Mouse (Mus musculus): ENCODE measurements around the gene Cadm1. TPM values are rescaled to one million over a fixed set of nuclear protein-coding genes. Genes with fewer than 3 reads are reported as not detected.

Gene Cadm1
- polyA plus RNA-seq, 1 experiment = 92.2 TPM

- H3K4me1 ChIP-seq (ENCODE audit: control insufficient read depth, insufficient read depth, low read length) = no peaks in the 10 kb centered on the region
- no peak for TF ChIP-seq CTCF (IDR thresholded peaks at IDR 0.05; ENCODE audit: control insufficient read depth, insufficient read depth, insufficient replicate concordance, low read depth, low read length)
- no peak for TF ChIP-seq POLR2A (IDR thresholded peaks at IDR 0.05; ENCODE audit: control insufficient read depth, low read depth, low read length)
- no peaks in the 10 kb centered on the region for H3K36me3 ChIP-seq (ENCODE audit: control insufficient read depth, insufficient read depth, low read length)
- no peaks in the 10 kb centered on the region for H3K27me3 ChIP-seq (ENCODE audit: control insufficient read depth, insufficient read depth, low read length)
- no peak overlapping the region for H3K4me3 ChIP-seq (ENCODE audit: control insufficient read depth, low read depth, low read length)
- H3K27ac ChIP-seq (ENCODE audit: control insufficient read depth, insufficient read depth, low read depth, low read length) = no peak overlapping the region
Measured at GRCm38 (mm10) chr9:47856311-47856710, 326.3 kb downstream of the Cadm1 start.

GRCm38 (mm10) chr9:47857235-47857634, 327.3 kb downstream of the Cadm1 start:
- no peaks in the 10 kb centered on the region for H3K4me1 ChIP-seq (ENCODE audit: control insufficient read depth, insufficient read depth, low read length)
- H3K27me3 ChIP-seq (ENCODE audit: control insufficient read depth, insufficient read depth, low read length) = no peaks in the 10 kb centered on the region
- no peak overlapping the region for H3K4me3 ChIP-seq (ENCODE audit: control insufficient read depth, low read depth, low read length)
- H3K27ac ChIP-seq (ENCODE audit: control insufficient read depth, insufficient read depth, low read depth, low read length) = no peak overlapping the region
- no peaks in the 10 kb centered on the region for H3K36me3 ChIP-seq (ENCODE audit: control insufficient read depth, insufficient read depth, low read length)
- TF ChIP-seq CTCF (IDR thresholded peaks at IDR 0.05; ENCODE audit: control insufficient read depth, insufficient read depth, insufficient replicate concordance, low read depth, low read length) = no peak
- TF ChIP-seq POLR2A (IDR thresholded peaks at IDR 0.05; ENCODE audit: control insufficient read depth, low read depth, low read length) = no peak

GRCm38 (mm10) chr9:47858134-47858533, 328.2 kb downstream of the Cadm1 start:
- Histone ChIP-seq H3K4me1 (ENCODE audit: control insufficient read depth, insufficient read depth, low read length) (no peaks in the 10 kb centered on the region), H3K27me3 (ENCODE audit: control insufficient read depth, insufficient read depth, low read length) (no peaks in the 10 kb centered on the region), H3K36me3 (ENCODE audit: control insufficient read depth, insufficient read depth, low read length) (no peaks in the 10 kb centered on the region), H3K27ac (ENCODE audit: control insufficient read depth, insufficient read depth, low read depth, low read length) (no peak overlapping the region), H3K4me3 (ENCODE audit: control insufficient read depth, low read depth, low read length) (no peak overlapping the region)
- no peak for TF ChIP-seq POLR2A (IDR thresholded peaks at IDR 0.05; ENCODE audit: control insufficient read depth, low read depth, low read length)
- TF ChIP-seq CTCF (IDR thresholded peaks at IDR 0.05; ENCODE audit: control insufficient read depth, insufficient read depth, insufficient replicate concordance, low read depth, low read length) = no peak

- Histone ChIP-seq H3K4me1 (ENCODE audit: control insufficient read depth, insufficient read depth, low read length) (no peaks in the 10 kb centered on the region), H3K36me3 (ENCODE audit: control insufficient read depth, insufficient read depth, low read length) (no peaks in the 10 kb centered on the region), H3K27me3 (ENCODE audit: control insufficient read depth, insufficient read depth, low read length) (no peaks in the 10 kb centered on the region), H3K4me3 (ENCODE audit: control insufficient read depth, low read depth, low read length) (no peak overlapping the region), H3K27ac (ENCODE audit: control insufficient read depth, insufficient read depth, low read depth, low read length) (no peak overlapping the region)
- TF ChIP-seq POLR2A (IDR thresholded peaks at IDR 0.05; ENCODE audit: control insufficient read depth, low read depth, low read length) (no peak), CTCF (IDR thresholded peaks at IDR 0.05; ENCODE audit: control insufficient read depth, insufficient read depth, insufficient replicate concordance, low read depth, low read length) (no peak)
Measured at GRCm38 (mm10) chr9:47858778-47859395, 328.9 kb downstream of the Cadm1 start.

GRCm38 (mm10) chr9:47860994-47861393, 331.0 kb downstream of the Cadm1 start:
- Histone ChIP-seq H3K4me1 (ENCODE audit: control insufficient read depth, insufficient read depth, low read length) (no peaks in the 10 kb centered on the region), H3K36me3 (ENCODE audit: control insufficient read depth, insufficient read depth, low read length) (no peaks in the 10 kb centered on the region), H3K27me3 (ENCODE audit: control insufficient read depth, insufficient read depth, low read length) (no peaks in the 10 kb centered on the region), H3K27ac (ENCODE audit: control insufficient read depth, insufficient read depth, low read depth, low read length) (no peak overlapping the region), H3K4me3 (ENCODE audit: control insufficient read depth, low read depth, low read length) (no peak overlapping the region)
- no peak for TF ChIP-seq POLR2A (IDR thresholded peaks at IDR 0.05; ENCODE audit: control insufficient read depth, low read depth, low read length)
- no peak for TF ChIP-seq CTCF (IDR thresholded peaks at IDR 0.05; ENCODE audit: control insufficient read depth, insufficient read depth, insufficient replicate concordance, low read depth, low read length)

GRCm38 (mm10) chr9:47861783-47862182, 331.8 kb downstream of the Cadm1 start:
- Histone ChIP-seq H3K27me3 (ENCODE audit: control insufficient read depth, insufficient read depth, low read length) (no peaks in the 10 kb centered on the region), H3K27ac (ENCODE audit: control insufficient read depth, insufficient read depth, low read depth, low read length) (no peak overlapping the region), H3K4me3 (ENCODE audit: control insufficient read depth, low read depth, low read length) (no peak overlapping the region), H3K36me3 (ENCODE audit: control insufficient read depth, insufficient read depth, low read length) (no peaks in the 10 kb centered on the region), H3K4me1 (ENCODE audit: control insufficient read depth, insufficient read depth, low read length) (no peaks in the 10 kb centered on the region)
- TF ChIP-seq POLR2A (IDR thresholded peaks at IDR 0.05; ENCODE audit: control insufficient read depth, low read depth, low read length) (no peak), CTCF (IDR thresholded peaks at IDR 0.05; ENCODE audit: control insufficient read depth, insufficient read depth, insufficient replicate concordance, low read depth, low read length) (no peak)

GRCm38 (mm10) chr9:47866001-47866400, 336.0 kb downstream of the Cadm1 start:
- Histone ChIP-seq H3K27me3 (ENCODE audit: control insufficient read depth, insufficient read depth, low read length) (no peaks in the 10 kb centered on the region), H3K4me3 (ENCODE audit: control insufficient read depth, low read depth, low read length) (no peak overlapping the region), H3K4me1 (ENCODE audit: control insufficient read depth, insufficient read depth, low read length) (no peaks in the 10 kb centered on the region), H3K36me3 (ENCODE audit: control insufficient read depth, insufficient read depth, low read length) (no peaks in the 10 kb centered on the region), H3K27ac (ENCODE audit: control insufficient read depth, insufficient read depth, low read depth, low read length) (no peak overlapping the region)
- no peak for TF ChIP-seq CTCF (IDR thresholded peaks at IDR 0.05; ENCODE audit: control insufficient read depth, insufficient read depth, insufficient replicate concordance, low read depth, low read length)
- no peak for TF ChIP-seq POLR2A (IDR thresholded peaks at IDR 0.05; ENCODE audit: control insufficient read depth, low read depth, low read length)

Data from testis, adult 2 months (tissue).